ENCODE assay signal across 39 mouse cellular contexts in the genomic region with DNA sequence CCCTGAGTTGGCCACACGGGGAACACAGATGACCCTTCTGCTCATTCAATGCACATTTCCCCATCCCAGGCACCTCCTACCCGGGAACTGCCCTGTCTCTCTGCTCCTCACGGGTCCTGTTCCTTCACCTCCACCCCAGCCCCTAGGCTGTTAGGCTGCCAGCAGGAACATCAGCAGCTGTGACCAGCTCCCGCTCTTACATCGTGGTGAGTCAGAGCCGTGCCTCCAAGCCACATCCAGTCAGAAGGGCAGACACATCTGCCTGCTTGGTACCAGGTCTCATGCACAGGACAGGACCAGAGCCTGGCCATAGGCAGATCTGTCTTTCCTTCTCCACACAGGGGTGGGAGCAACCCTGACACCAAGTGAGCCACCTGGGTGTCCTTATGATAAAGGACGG. TPM values are rescaled to one million over a fixed set of nuclear protein-coding genes. Genes with fewer than 3 reads are reported as not detected.
DNase-seq lines count a peak whose midpoint lies in the region; ATAC-seq and TF ChIP-seq lines count a peak whose summit lies in the region.
"Had no signal": no experiment of that assay in that cellular context is flagged by ENCODE, and none has a peak within 500 bp of the region (broad histone marks: within the 10 kb centered on the region; RNA-seq: fewer than 3 reads in every experiment).

No protein-coding gene starts in this region.

- TF ChIP-seq EP300 in stomach, postnatal 0 days (optimal IDR thresholded peaks at IDR 0.05), result no peak

- TF ChIP-seq CTCF in Patski (IDR thresholded peaks at IDR 0.05), result no peak
- TF ChIP-seq CTCF in stomach, postnatal 0 days (IDR thresholded peaks at IDR 0.05; ENCODE audit: low read depth), result no peak

- H3K4me2 ChIP-seq in hindbrain, embryonic 12.5 days (replicated peaks), result no peak overlapping the region
- H3K4me2 ChIP-seq in stomach, postnatal 0 days (replicated peaks; ENCODE audit: low read depth), result no peak overlapping the region
- H3K4me2 ChIP-seq: embryonic facial prominence, embryonic 12.5 days; forebrain, embryonic 15.5 days; intestine, embryonic 15.5 days; limb, embryonic 15.5 days; liver, embryonic 13.5 days; neural tube, embryonic 13.5 days; stomach, embryonic 15.5 days had no signal

- POLR2A ChIA-PET in Patski (lab: Charles Lee), result no interaction called here

- WGBS in heart, embryonic 10.5 days, result 43% methylated on average over 7 of the region's 7 CpGs
- 43% methylated on average over 7 of the region's 7 CpGs for WGBS in hindbrain, embryonic 12.5 days
- 52% methylated on average over 7 of the region's 7 CpGs for WGBS in stomach, postnatal 0 days

- CTCF ChIA-PET in Patski (lab: Charles Lee), result interaction anchor here (1.2 to 3.6 kb wide), 2 partner anchors 22 to 93 kb away, joined by 3 to 15 read pairs; no protein-coding TSS in a partner anchor

- H3K36me3 ChIP-seq in heart, embryonic 10.5 days, result no peaks in the 10 kb centered on the region
- H3K36me3 ChIP-seq in hindbrain, embryonic 12.5 days, result no peaks in the 10 kb centered on the region
- H3K36me3 ChIP-seq in stomach, postnatal 0 days (ENCODE audit: control insufficient read depth, insufficient read depth, low read length), result no peaks in the 10 kb centered on the region
- H3K36me3 ChIP-seq: embryonic facial prominence, embryonic 12.5 days; forebrain, embryonic 10.5 days; forebrain, embryonic 15.5 days; intestine, embryonic 15.5 days; limb, embryonic 15.5 days; liver, embryonic 13.5 days; midbrain, embryonic 10.5 days; neural tube, embryonic 13.5 days; stomach, embryonic 15.5 days had no signal

- H3K27me3 ChIP-seq in heart, embryonic 10.5 days (ENCODE audit: insufficient read depth, poor library complexity, severe bottlenecking), result peaks cover 91% of the 10 kb centered on the region
- no peaks in the 10 kb centered on the region for H3K27me3 ChIP-seq in Patski
- H3K27me3 ChIP-seq in hindbrain, embryonic 12.5 days, result peaks cover 81% of the 10 kb centered on the region
- H3K27me3 ChIP-seq in stomach, postnatal 0 days (ENCODE audit: control insufficient read depth, insufficient read depth, low read length), result no peaks in the 10 kb centered on the region
- H3K27me3 ChIP-seq: forebrain, embryonic 15.5 days had no signal

- H3K27ac ChIP-seq in heart, embryonic 10.5 days, result 0 out of 2 replicates have a peak overlapping the region, but pooled peaks have one; percentile 26
- no peak overlapping the region for H3K27ac ChIP-seq in hindbrain, embryonic 12.5 days
- H3K27ac ChIP-seq in stomach, postnatal 0 days (replicated peaks), result no peak overlapping the region
- H3K27ac ChIP-seq: embryonic facial prominence, embryonic 12.5 days; forebrain, embryonic 10.5 days; forebrain, embryonic 15.5 days; hindbrain, postnatal 0 days; intestine, embryonic 15.5 days; layer of hippocampus, adult 2 months; limb, embryonic 15.5 days; liver, embryonic 13.5 days; macrophage; midbrain, embryonic 10.5 days; neural tube, embryonic 13.5 days; stomach, embryonic 15.5 days had no signal

- in situ Hi-C loops in Patski (cut with MboI; ENCODE audit: low pct_unique_long_range_greater_than_20kb), result loop anchor here (10.0 kb wide), 1 partner anchor 221 kb away; the partner anchor contains the start of gene Fbxo42

- peaks cover 33% of the 10 kb centered on the region for H3K4me1 ChIP-seq in heart, embryonic 10.5 days
- peaks cover 9% of the 10 kb centered on the region; the same call in 1 of the 2 replicates for H3K4me1 ChIP-seq in hindbrain, embryonic 12.5 days
- no peaks in the 10 kb centered on the region for H3K4me1 ChIP-seq in stomach, postnatal 0 days (replicated peaks; ENCODE audit: control insufficient read depth, insufficient read depth)

- peak; percentile 49 for DNase-seq in adrenal gland, adult 2 months
- DNase-seq in adrenal gland, adult 8-10 months, result no peak
- DNase-seq in heart, embryonic 10.5 days (ENCODE audit: low spot score), result no peak
- DNase-seq in heart, postnatal 4 days, result no peak
- DNase-seq in 3T3-L1 (ENCODE audit: low read depth, low spot score), result peak; percentile 70
- DNase-seq in Patski (ENCODE audit: low read depth, low spot score), result no peak
- no peak for DNase-seq in stomach, postnatal 0 days (ENCODE audit: low spot score)
- DNase-seq: B cell, adult 2 months; cerebellum, adult 11 months; cerebellum, adult 9-10 months; cerebellum, postnatal 36 days; gastrocnemius, postnatal 10 days; heart, postnatal 14 days; liver, embryonic 13.5 days; lung, adult 18-20 months; right cerebral cortex, postnatal 25 days; thymus, postnatal 14 days had no signal

- ATAC-seq in Patski, result peak; percentile 45
- no peak for ATAC-seq in hindbrain, embryonic 12.5 days (ENCODE audit: low FRiP score)
- ATAC-seq in stomach, postnatal 0 days (ENCODE audit: low FRiP score, low TSS enrichment), result no peak
- ATAC-seq: forebrain, embryonic 15.5 days; hindbrain, postnatal 0 days; intestine, embryonic 15.5 days; lung, postnatal 0 days; midbrain, embryonic 16.5 days had no signal

- no peaks in the 10 kb centered on the region for H3K9me3 ChIP-seq in heart, embryonic 10.5 days
- no peaks in the 10 kb centered on the region for H3K9me3 ChIP-seq in hindbrain, embryonic 12.5 days (replicated peaks)
- H3K9me3 ChIP-seq in stomach, postnatal 0 days (ENCODE audit: control insufficient read depth, low read length), result no peaks in the 10 kb centered on the region
- H3K9me3 ChIP-seq: embryonic facial prominence, embryonic 12.5 days; forebrain, embryonic 10.5 days; forebrain, embryonic 15.5 days; intestine, embryonic 15.5 days; limb, embryonic 15.5 days; liver, embryonic 13.5 days; midbrain, embryonic 10.5 days; neural tube, embryonic 13.5 days; stomach, embryonic 15.5 days had no signal

- H3K4me3 ChIP-seq in heart, embryonic 10.5 days, result no peak overlapping the region
- no peak overlapping the region for H3K4me3 ChIP-seq in hindbrain, embryonic 12.5 days
- no peak overlapping the region for H3K4me3 ChIP-seq in stomach, postnatal 0 days (ENCODE audit: low read depth, low read length)
- H3K4me3 ChIP-seq: embryonic facial prominence, embryonic 12.5 days; forebrain, embryonic 10.5 days; forebrain, embryonic 15.5 days; intestine, embryonic 15.5 days; layer of hippocampus, adult 2 months; limb, embryonic 15.5 days; liver, embryonic 13.5 days; midbrain, embryonic 10.5 days; neural tube, embryonic 13.5 days; stomach, embryonic 15.5 days had no signal

- H3K9ac ChIP-seq in hindbrain, embryonic 12.5 days, result no peak overlapping the region
- no peak overlapping the region for H3K9ac ChIP-seq in stomach, postnatal 0 days (ENCODE audit: low read length)
- H3K9ac ChIP-seq: embryonic facial prominence, embryonic 12.5 days; forebrain, embryonic 15.5 days; intestine, embryonic 15.5 days; limb, embryonic 15.5 days; liver, embryonic 13.5 days; neural tube, embryonic 13.5 days; stomach, embryonic 15.5 days had no signal

RNA-seq across cellular contexts. Expression of gene Fam131c, which starts 2.1 kb away (rescaled TPM):
- total RNA-seq in adrenal gland, adult 2 months (2021), result 1 to 10 TPM in 1 of 2 experiments, under 1 TPM in 1; 0.86 to 4.5 TPM
- polyA plus RNA-seq in adrenal gland, adult 2 months (2012; rRNA removed), result 3.1 and 9.5 TPM in 2 replicates
- 1 to 10 TPM; 1.2 to 5.7 (median 2.8) TPM for total RNA-seq in adrenal gland, adult 8-10 months (2022)
- 0.62 and 1.2 TPM in 2 replicates for polyA plus RNA-seq in heart, embryonic 10.5 days (2016; fragmentation: Nextera tagmentation; extraction: Ambion mirVana)
- total RNA-seq in heart, postnatal 4 days (2021), result under 1 TPM; 0.43 to 0.62 TPM
- polyA plus RNA-seq in Patski (2021), result 0.60 TPM
- polyA plus RNA-seq in hindbrain, embryonic 12.5 days (2016; fragmentation: Nextera tagmentation; extraction: Ambion mirVana), result 2.3 and 2.5 TPM in 2 replicates
- polyA plus RNA-seq in stomach, postnatal 0 days (2015; fragmentation: Nextera tagmentation; extraction: Ambion mirVana), result 3.4 and 3.6 TPM in 2 replicates
- total RNA-seq: CH12.LX had no signal
- polyA plus RNA-seq: macrophage had no signal

RNA-seq across cellular contexts. Expression of gene Clcnka, which starts 32.6 kb away (rescaled TPM):
- not detected for total RNA-seq in adrenal gland, adult 2 months (2021)
- 0.04 and 0.07 TPM in 2 replicates for polyA plus RNA-seq in adrenal gland, adult 2 months (2012; rRNA removed)
- total RNA-seq in adrenal gland, adult 8-10 months (2022), result not detected
- polyA plus RNA-seq in heart, embryonic 10.5 days (2016; fragmentation: Nextera tagmentation; extraction: Ambion mirVana), result 0.11 and 0.44 TPM in 2 replicates
- total RNA-seq in heart, postnatal 4 days (2021), result not detected
- 0.12 TPM for polyA plus RNA-seq in Patski (2021)
- polyA plus RNA-seq in hindbrain, embryonic 12.5 days (2016; fragmentation: Nextera tagmentation; extraction: Ambion mirVana), result 0.66 and 1.3 TPM in 2 replicates
- 0.08 TPM in 1 of 2 replicates, not detected in the other for polyA plus RNA-seq in stomach, postnatal 0 days (2015; fragmentation: Nextera tagmentation; extraction: Ambion mirVana)
- total RNA-seq: CH12.LX; heart, adult 8-10 months; heart, postnatal 14 days; layer of hippocampus, adult 2 months; left cerebral cortex, postnatal 36 days had no signal
- polyA plus RNA-seq: forebrain, embryonic 15.5 days; heart, embryonic 14.5 days; liver, embryonic 13.5 days; macrophage; midbrain, embryonic 10.5 days; neural tube, embryonic 13.5 days; urinary bladder, adult 2 months had no signal

RNA-seq across cellular contexts. Expression of gene Clcnkb, which starts 49.9 kb away (rescaled TPM):
- not detected for total RNA-seq in adrenal gland, adult 2 months (2021)
- polyA plus RNA-seq in adrenal gland, adult 2 months (2012; rRNA removed), result not detected in 2 replicates
- not detected for total RNA-seq in adrenal gland, adult 8-10 months (2022)
- polyA plus RNA-seq in heart, embryonic 10.5 days (2016; fragmentation: Nextera tagmentation; extraction: Ambion mirVana), result 0.93 and 1.3 TPM in 2 replicates
- total RNA-seq in heart, postnatal 4 days (2021), result 1 to 10 TPM in 1 of 2 experiments, under 1 TPM in 1; 0.61 to 1.3 TPM
- polyA plus RNA-seq in Patski (2021), result 1.2 TPM
- not detected in 2 replicates for polyA plus RNA-seq in hindbrain, embryonic 12.5 days (2016; fragmentation: Nextera tagmentation; extraction: Ambion mirVana)
- not detected in 2 replicates for polyA plus RNA-seq in stomach, postnatal 0 days (2015; fragmentation: Nextera tagmentation; extraction: Ambion mirVana)
- total RNA-seq: layer of hippocampus, adult 2 months; layer of hippocampus, postnatal 14 days had no signal
- polyA plus RNA-seq: embryonic facial prominence, embryonic 12.5 days; forebrain, embryonic 10.5 days; forebrain, embryonic 15.5 days; hindbrain, embryonic 11.5 days; intestine, embryonic 15.5 days; limb, embryonic 15.5 days; liver, embryonic 13.5 days; lung, postnatal 0 days; macrophage; midbrain, embryonic 10.5 days; midbrain, embryonic 16.5 days; neural tube, embryonic 13.5 days; stomach, embryonic 15.5 days had no signal

RNA-seq across cellular contexts. Expression of gene Hspb7, which starts 54.7 kb away (rescaled TPM):
- 1 to 10 TPM in 1 of 2 experiments, under 1 TPM in 1; 0.26 to 1.1 TPM for total RNA-seq in adrenal gland, adult 2 months (2021)
- 1.1 and 1.2 TPM in 2 replicates for polyA plus RNA-seq in adrenal gland, adult 2 months (2012; rRNA removed)
- total RNA-seq in adrenal gland, adult 8-10 months (2022), result under 1 TPM; 0.38 to 0.97 (median 0.57) TPM
- 61.5 and 132 TPM in 2 replicates for polyA plus RNA-seq in heart, embryonic 10.5 days (2016; fragmentation: Nextera tagmentation; extraction: Ambion mirVana)
- 100 to 1,000 TPM; 865 to 923 TPM for total RNA-seq in heart, postnatal 4 days (2021)
- polyA plus RNA-seq in Patski (2021), result 0.24 TPM
- 0.10 TPM in 1 of 2 replicates, not detected in the other for polyA plus RNA-seq in hindbrain, embryonic 12.5 days (2016; fragmentation: Nextera tagmentation; extraction: Ambion mirVana)
- 2.3 and 3.5 TPM in 2 replicates for polyA plus RNA-seq in stomach, postnatal 0 days (2015; fragmentation: Nextera tagmentation; extraction: Ambion mirVana)
- total RNA-seq: ES-E14; hindbrain, postnatal 0 days had no signal
- polyA plus RNA-seq: embryonic facial prominence, embryonic 12.5 days; forebrain, embryonic 10.5 days; forebrain, embryonic 15.5 days; hindbrain, embryonic 11.5 days; macrophage; midbrain, embryonic 10.5 days; midbrain, embryonic 16.5 days; neural tube, embryonic 13.5 days had no signal

Comparison
In these comparisons a context has a peak if more than half of its experiments do, and no peak if none do; other contexts are left out.
1. DNase-seq: peak in adrenal gland, adult 2 months (single experiment) and 3T3-L1 (single experiment); none in adrenal gland, adult 8-10 months (single experiment), heart, embryonic 10.5 days (single experiment), heart, postnatal 4 days (single experiment), Patski (single experiment) and stomach, postnatal 0 days (single experiment).